Mouse (Mus musculus) thymus, adult 2 months (tissue): ENCODE results near the gene Ephb2.

Source experiments
- CTCF ChIP-seq: fragments of 200-500 bp; IDR thresholded peaks from 2 replicates; pipeline ENCODE4 v1.5.1; 2012; ENCODE audit warnings: mild to moderate bottlenecking, control low read depth, low read length, moderate library complexity, borderline replicate concordance; ENCODE audit not compliant: control insufficient read depth, poor library complexity, insufficient read depth; ENCODE audit errors: extremely low read depth
- POLR2A ChIP-seq: fragments of 200-500 bp; IDR thresholded peaks from 2 replicates; pipeline ENCODE4 v1.6.1; 2012; ENCODE audit warnings: mild to moderate bottlenecking, low read length, control low read depth, moderate library complexity; ENCODE audit not compliant: control insufficient read depth, poor library complexity, insufficient read depth; ENCODE audit errors: extremely low read depth

DNA sequence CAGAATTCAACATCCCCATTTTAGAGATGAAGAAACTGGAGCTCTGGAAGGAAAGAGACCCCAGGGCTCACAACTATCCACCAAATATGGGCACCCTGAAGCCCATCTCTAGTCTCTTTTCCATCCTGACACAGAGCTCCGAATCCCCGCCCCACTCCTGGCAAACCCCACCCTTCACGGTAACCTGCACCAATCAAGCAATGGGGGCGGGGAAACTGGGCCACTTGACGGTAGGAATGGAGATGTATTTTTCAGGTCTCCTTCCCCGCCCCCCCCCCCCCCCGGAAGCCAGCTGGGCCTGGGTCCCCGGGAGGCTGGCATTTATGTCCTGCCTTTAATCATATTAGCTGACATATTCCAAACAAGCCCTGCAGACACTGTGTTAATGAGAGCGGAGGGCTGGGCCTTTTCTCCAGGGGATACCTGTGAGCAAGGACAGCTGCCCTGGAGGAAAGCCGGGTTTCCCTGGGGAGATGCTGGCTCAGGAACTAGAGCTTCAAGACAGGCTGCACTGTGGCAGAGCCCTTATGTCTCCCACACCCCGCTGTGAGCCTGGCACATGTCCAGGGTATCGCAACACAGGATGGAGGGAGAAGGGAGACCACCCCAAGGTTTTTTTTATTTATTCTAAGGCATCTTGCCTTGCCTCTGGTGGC, 32.0 kb upstream of the Ephb2 start:
- TF ChIP-seq POLR2A (no peak), CTCF (no peak)
